Mouse (Mus musculus) cortical plate, adult 2 months (tissue): ENCODE results near the gene Tbc1d9.

Experiments
- CTCF ChIP-seq: fragments of 200-500 bp; IDR thresholded peaks from 2 replicates; pipeline ENCODE4 v1.5.1; 2011; ENCODE audit warnings: mild to moderate bottlenecking, control low read depth, low read length; ENCODE audit not compliant: insufficient read depth; ENCODE audit errors: extremely low read depth
- POLR2A ChIP-seq: fragments of 200-500 bp; IDR thresholded peaks from 2 replicates; pipeline ENCODE4 v1.6.1; 2011; ENCODE audit warnings: mild to moderate bottlenecking, low read length, control low read depth; ENCODE audit not compliant: insufficient read depth; ENCODE audit errors: extremely low read depth

DNA sequence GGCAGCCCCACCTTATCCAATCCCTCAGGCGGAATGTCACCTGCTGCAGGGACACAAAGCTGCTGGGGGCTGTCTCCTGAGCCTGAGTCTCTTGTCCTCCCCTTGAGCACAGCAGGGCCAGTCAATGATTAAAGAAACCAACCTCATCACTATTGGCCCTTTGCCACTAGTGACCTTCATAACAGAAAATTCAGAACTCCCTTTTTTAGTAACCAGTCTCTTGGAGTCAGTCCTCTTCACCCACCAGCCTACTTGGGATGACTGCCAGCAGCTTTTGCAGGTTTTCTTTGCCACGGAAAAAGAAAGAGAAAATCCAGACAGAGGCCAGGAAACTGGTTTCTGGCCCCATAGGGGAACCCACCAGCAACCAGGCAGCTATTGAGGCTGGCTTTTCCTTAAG is 30.1 kb upstream of the Tbc1d9 start:
- TF ChIP-seq POLR2A (no peak), CTCF (no peak)
